Comparison of ENCODE assay signal across 9 mouse cellular contexts in the genomic region with DNA sequence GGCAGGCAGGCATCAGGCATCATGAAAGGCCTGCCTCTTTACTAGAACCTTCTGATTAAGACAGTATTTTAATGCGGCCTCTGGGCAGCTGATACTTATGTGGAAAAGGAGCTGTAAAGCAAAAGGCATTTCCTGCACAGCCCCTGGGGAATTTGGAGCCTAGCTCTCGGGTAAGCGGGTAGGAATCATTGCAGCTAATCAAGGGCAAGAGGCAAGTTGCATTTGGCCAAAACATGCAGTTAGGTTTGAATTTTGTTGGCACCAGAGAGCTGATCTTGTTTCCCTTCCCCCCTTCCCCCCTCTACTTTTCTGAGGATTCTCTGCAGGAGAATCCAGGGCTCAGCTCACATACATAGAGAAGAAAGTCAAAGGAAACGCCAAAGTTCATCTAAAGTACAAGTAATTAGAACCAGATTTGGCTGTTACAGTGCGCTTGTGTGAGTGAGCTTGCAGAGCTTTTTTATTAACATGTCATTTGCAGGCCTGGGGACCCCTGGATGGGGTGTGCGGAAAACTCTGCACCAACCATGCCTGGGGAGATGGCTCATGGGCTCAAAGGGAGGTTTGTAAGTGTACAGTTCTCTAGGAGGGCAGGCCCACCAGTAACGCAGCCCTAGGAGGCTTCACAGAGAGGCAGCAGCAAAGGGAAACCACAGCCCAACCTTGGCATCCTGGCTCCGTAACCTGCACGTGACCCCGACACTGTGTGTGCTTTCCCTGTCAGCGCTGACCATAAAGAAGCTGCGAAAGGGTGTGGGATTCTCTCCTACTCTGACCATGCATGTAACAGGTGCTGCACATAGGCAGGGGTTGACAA.
DNase-seq lines count a peak whose midpoint lies in the region; ATAC-seq and TF ChIP-seq lines count a peak whose summit lies in the region.
"Had no signal": no experiment of that assay in that cellular context is flagged by ENCODE, and none has a peak within 500 bp of the region (broad histone marks: within the 10 kb centered on the region; RNA-seq: fewer than 3 reads in every experiment).

No protein-coding gene starts in this region.

- H3K27me3 ChIP-seq in heart, embryonic 11.5 days (ENCODE audit: control insufficient read depth, insufficient read depth, low read length) = no peaks in the 10 kb centered on the region
- no peaks in the 10 kb centered on the region for H3K27me3 ChIP-seq in kidney, embryonic 16.5 days (ENCODE audit: insufficient read depth, low read length)
- no peaks in the 10 kb centered on the region for H3K27me3 ChIP-seq in neural tube, embryonic 15.5 days (replicated peaks)
- H3K27me3 ChIP-seq: liver, embryonic 15.5 days had no signal

- peak overlapping the region; percentile 34 for H3K4me2 ChIP-seq in heart, embryonic 11.5 days
- peak overlapping the region; percentile 22 for H3K4me2 ChIP-seq in kidney, embryonic 16.5 days (replicated peaks; ENCODE audit: low read depth, low read length)
- no peak overlapping the region for H3K4me2 ChIP-seq in neural tube, embryonic 15.5 days
- H3K4me2 ChIP-seq: liver, embryonic 15.5 days had no signal

- no peaks in the 10 kb centered on the region for H3K36me3 ChIP-seq in heart, embryonic 11.5 days (ENCODE audit: control insufficient read depth, insufficient read depth, low read length)
- no peaks in the 10 kb centered on the region for H3K36me3 ChIP-seq in kidney, embryonic 16.5 days (ENCODE audit: insufficient read depth, low read length)
- no peaks in the 10 kb centered on the region for H3K36me3 ChIP-seq in neural tube, embryonic 15.5 days
- H3K36me3 ChIP-seq: liver, embryonic 15.5 days had no signal

- H3K4me3 ChIP-seq in lung, adult 2 months (replicated peaks; ENCODE audit: extremely low read depth, low read depth, low read length) = no peak overlapping the region
- no peak overlapping the region for H3K4me3 ChIP-seq in heart, embryonic 11.5 days (ENCODE audit: low read depth, low read length)
- no peak overlapping the region for H3K4me3 ChIP-seq in kidney, embryonic 16.5 days (ENCODE audit: low read length)
- H3K4me3 ChIP-seq in neural tube, embryonic 15.5 days (replicated peaks) = no peak overlapping the region
- H3K4me3 ChIP-seq: liver, embryonic 15.5 days had no signal

- ATAC-seq in heart, embryonic 11.5 days (replicated peaks; ENCODE audit: insufficient number of reproducible peaks, low FRiP score, low TSS enrichment) = 0 out of 2 replicates have a peak, but pooled peaks have one; percentile 32
- ATAC-seq in kidney, embryonic 16.5 days (ENCODE audit: low FRiP score, low TSS enrichment) = peak; percentile 62; the same call in 1 of the 2 replicates
- ATAC-seq in neural tube, embryonic 15.5 days (ENCODE audit: low FRiP score) = no peak

- WGBS in lung, adult 2 months = 43% methylated on average over 12 of the region's 12 CpGs
- 35% methylated on average over 12 of the region's 12 CpGs for WGBS in heart, embryonic 11.5 days (ENCODE audit: insufficient replicate concordance)
- 15% methylated on average over 12 of the region's 12 CpGs for WGBS in kidney, embryonic 16.5 days
- 46% methylated on average over 12 of the region's 12 CpGs for WGBS in neural tube, embryonic 15.5 days

- TF ChIP-seq POLR2A in lung, adult 2 months (IDR thresholded peaks at IDR 0.05; ENCODE audit: borderline replicate concordance, extremely low read depth, low read depth, low read length) = no peak

- no peaks in the 10 kb centered on the region for H3K9me3 ChIP-seq in heart, embryonic 11.5 days (replicated peaks; ENCODE audit: control insufficient read depth, low read length)
- H3K9me3 ChIP-seq in kidney, embryonic 16.5 days (ENCODE audit: low read length) = no peaks in the 10 kb centered on the region
- H3K9me3 ChIP-seq in neural tube, embryonic 15.5 days (replicated peaks) = no peaks in the 10 kb centered on the region
- H3K9me3 ChIP-seq: liver, embryonic 15.5 days had no signal

- H3K27ac ChIP-seq in heart, embryonic 11.5 days (ENCODE audit: low read depth, low read length) = peak overlapping the region; percentile 78
- peak overlapping the region; percentile 87 for H3K27ac ChIP-seq in kidney, embryonic 16.5 days (ENCODE audit: low read length)
- peak overlapping the region; percentile 49 for H3K27ac ChIP-seq in neural tube, embryonic 15.5 days (replicated peaks)
- H3K27ac ChIP-seq: liver, embryonic 15.5 days had no signal

- peak overlapping the region; percentile 40 for H3K9ac ChIP-seq in heart, embryonic 11.5 days (ENCODE audit: low read depth, low read length)
- H3K9ac ChIP-seq in kidney, embryonic 16.5 days (replicated peaks; ENCODE audit: low read length) = 0 out of 2 replicates have a peak overlapping the region, but pooled peaks have one; percentile 22
- no peak overlapping the region for H3K9ac ChIP-seq in neural tube, embryonic 15.5 days (replicated peaks)
- H3K9ac ChIP-seq: liver, embryonic 15.5 days had no signal

- peak; percentile 28 for DNase-seq in lung, postnatal 10 days
- DNase-seq in lung, adult 2 months = no peak
- no peak for DNase-seq in ovary, postnatal 36 days (ENCODE audit: low spot score)
- DNase-seq in right cerebral cortex, adult 2 months (ENCODE audit: low spot score in 2 of 2) = no peak
- no peak for DNase-seq in cerebellum, adult 11 months

- peaks cover 6% of the 10 kb centered on the region for H3K4me1 ChIP-seq in lung, adult 2 months (ENCODE audit: control insufficient read depth, insufficient read depth, low read length)
- peaks cover 50% of the 10 kb centered on the region for H3K4me1 ChIP-seq in heart, embryonic 11.5 days (ENCODE audit: control insufficient read depth, insufficient read depth, low read length)
- H3K4me1 ChIP-seq in kidney, embryonic 16.5 days (ENCODE audit: insufficient read depth, low read length) = peaks cover 41% of the 10 kb centered on the region
- H3K4me1 ChIP-seq in neural tube, embryonic 15.5 days = peaks cover 23% of the 10 kb centered on the region
- H3K4me1 ChIP-seq: liver, embryonic 15.5 days had no signal

- TF ChIP-seq CTCF in lung, adult 2 months (IDR thresholded peaks at IDR 0.05; ENCODE audit: insufficient read depth, low read length) = no peak
